Mouse (Mus musculus): ENCODE measurements around the gene Col5a2.
"Not testable (repeated sequence)": the region's sequence is repeated elsewhere in the genome, so short reads cannot be mapped to it uniquely, and the experiment has no call there.

Gene Col5a2

DNA sequence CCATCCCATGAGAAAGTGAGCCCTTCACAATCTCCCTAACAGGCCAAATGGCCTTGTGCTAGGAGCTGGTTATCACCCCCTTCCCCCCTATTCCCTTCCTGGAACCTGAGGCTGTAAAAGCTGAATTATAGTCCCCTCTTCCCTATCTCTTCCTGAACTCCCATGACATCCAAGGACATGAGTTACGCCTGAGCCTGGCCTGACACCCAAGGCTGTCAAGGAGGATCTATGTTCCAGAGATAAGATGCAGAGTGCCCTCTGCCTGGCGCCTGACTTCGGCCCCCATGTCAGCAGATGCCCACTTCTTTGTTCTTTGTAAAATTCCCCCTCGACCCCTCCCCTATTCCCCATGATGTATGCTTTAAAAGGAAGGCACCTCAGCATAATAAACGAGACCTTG lies 73.9 kb downstream of the Col5a2 start:
- DNase-seq (ENCODE audit: low read depth, low spot score): not testable (repeated sequence)

- no peak for DNase-seq (ENCODE audit: low read depth, low spot score)
These were observed 79.2 kb downstream of the Col5a2 start for GRCm38 (mm10) chr1:45423915-45424314.

GRCm38 (mm10) chr1:45420554-45420953 lies 82.5 kb downstream of the Col5a2 start:
- no peak for DNase-seq (ENCODE audit: low read depth, low spot score)

- DNase-seq (ENCODE audit: low read depth, low spot score): no peak
These were observed 83.2 kb downstream of the Col5a2 start for GRCm38 (mm10) chr1:45419858-45420257.

DNA sequence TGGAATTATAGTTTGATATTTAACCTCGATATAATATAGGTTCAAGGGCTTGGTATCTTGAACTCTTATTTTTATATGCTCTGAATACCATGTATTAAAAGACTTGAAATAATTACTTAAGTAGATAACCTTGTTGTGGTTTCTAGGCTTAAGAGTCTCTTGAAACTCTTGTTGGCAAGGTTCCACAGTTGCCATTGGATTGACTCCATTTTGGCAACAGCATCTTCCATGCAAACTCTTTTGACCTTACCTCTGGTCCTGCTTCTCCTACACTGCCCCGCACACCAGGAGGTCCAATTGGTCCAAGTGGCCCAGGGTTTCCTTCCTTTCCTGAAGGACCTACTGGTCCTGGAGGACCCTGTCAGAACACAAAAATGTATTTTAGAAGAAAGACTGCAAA lies 121.2 kb downstream of the Col5a2 start:
- DNase-seq (ENCODE audit: low read depth, low spot score): no peak

- DNase-seq (ENCODE audit: low read depth, low spot score): no peak
These were observed 122.9 kb downstream of the Col5a2 start for GRCm38 (mm10) chr1:45379992-45380690.

DNA sequence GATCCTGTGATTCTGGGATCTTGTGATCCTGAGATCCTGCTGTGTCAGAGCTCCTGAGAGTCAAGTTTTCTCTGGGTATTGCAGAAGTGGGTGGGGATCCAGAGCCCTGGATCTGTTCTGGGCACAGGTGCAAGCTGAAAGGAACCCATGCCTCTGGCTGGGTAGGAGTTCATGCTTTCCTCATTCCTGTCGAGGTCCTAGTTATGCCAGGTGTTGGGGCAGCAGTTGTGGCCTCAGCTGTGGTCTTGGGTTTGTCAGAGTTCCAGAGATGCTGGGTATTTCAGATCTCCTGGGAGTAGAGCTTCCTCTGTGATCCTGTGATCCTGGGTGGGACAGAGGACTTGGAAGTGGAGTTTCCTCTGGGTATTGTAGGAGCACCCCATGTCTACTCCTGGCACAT lies 137.7 kb downstream of the Col5a2 start:
- no peak for DNase-seq (ENCODE audit: low read depth, low spot score)

DNA sequence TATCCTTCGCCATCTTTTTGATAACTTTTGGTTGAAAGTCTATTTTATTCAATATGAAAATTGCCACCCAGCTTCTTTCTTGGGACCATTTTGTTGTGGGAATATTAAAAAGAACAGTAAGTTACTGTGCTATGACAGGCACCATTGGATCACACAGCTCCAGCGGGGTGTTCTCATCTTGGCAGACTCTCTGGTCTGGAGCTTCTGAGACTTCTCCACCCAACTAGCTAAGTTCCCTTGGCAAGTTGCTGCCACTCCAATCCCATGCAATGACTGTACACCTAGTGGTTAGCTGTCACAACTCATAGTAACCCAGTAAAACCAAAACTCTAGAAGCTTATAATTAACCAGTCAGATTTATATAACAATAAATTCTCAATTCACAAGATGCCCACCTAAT lies 139.8 kb downstream of the Col5a2 start:
- DNase-seq (ENCODE audit: low read depth, low spot score): no peak

DNA sequence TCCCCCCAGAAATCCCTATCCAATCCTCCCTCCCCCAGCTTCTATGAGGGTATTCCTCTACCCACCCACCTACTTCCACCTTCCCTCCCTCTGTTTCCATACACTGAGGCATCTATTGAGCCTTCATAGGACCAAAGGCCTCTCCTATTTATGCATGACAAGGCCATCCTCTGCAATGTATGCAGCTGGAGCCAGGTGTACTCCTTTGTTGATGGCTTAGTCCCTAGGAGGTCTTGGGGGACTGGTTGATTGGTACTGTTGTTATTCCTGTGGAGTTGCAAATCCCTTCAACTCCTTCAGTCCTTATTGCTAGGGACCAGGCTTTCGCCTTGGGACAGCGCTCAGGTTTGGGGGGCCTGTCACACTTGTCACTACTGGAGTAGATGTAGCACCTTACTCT lies 143.4 kb downstream of the Col5a2 start:
- no peak for DNase-seq (ENCODE audit: low read depth, low spot score)

GRCm38 (mm10) chr1:45359147-45359546 lies 143.9 kb downstream of the Col5a2 start:
- no peak for DNase-seq (ENCODE audit: low read depth, low spot score)

DNA sequence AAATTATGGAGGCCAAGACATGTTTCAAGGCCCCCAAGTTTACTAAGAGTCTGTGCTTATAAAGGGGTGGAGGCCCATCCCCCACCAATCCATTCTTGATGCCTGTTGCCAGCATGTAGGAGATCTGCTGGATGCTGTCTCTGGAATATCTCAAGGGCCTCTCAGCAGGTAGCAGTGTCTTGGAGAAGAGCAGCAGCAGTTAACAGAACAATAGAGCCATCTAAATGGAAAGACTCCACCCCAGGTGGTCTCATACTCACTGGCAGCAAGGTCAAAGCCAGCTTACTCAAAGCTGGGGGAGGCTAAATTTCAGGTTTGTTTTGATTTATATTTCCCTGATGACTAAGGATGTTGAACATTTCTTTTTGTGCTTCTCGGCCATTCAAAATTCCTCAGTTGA lies 145.1 kb downstream of the Col5a2 start:
- no peak for DNase-seq (ENCODE audit: low read depth, low spot score)

- no peak for DNase-seq (ENCODE audit: low read depth, low spot score)
These were observed 147.1 kb downstream of the Col5a2 start for GRCm38 (mm10) chr1:45355944-45356343.

DNA sequence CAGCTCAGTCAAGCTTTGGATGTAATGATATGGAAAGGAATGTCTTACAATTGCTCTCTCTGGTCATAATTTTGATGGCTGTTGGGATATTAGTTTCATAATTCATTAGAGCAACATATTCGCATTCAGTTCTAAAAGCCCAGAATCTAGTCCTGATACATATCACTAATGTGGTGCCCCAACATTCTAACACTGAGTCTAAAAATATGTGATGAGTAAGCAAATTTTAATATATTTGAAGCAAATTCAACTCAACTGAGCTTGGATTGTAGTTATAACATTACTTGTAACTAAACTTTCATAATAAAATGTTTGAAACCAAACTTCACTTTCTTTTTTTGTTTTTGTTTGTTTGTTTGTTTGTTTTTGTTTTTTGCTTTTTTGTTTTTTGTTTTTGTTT lies 173.9 kb downstream of the Col5a2 start:
- no peak for DNase-seq (ENCODE audit: low read depth, low spot score)

Data from retina, adult 2 months (tissue).